Mouse (Mus musculus): Measurements from ENCODE around the gene Nup62. TPM values are rescaled to one million over a fixed set of nuclear protein-coding genes. Genes with fewer than 3 reads are reported as not detected.

The Nup62 gene
- polyA plus RNA-seq, 1 experiment from 2014 or later, result 33.4 TPM

GRCm38 (mm10) chr7:44810365-44810764 is 5.5 kb upstream of the Nup62 start:
- 76% methylated on average over 4 of the region's 4 CpGs for WGBS
- no peak for ATAC-seq (ENCODE audit: low FRiP score, low TSS enrichment)

GRCm38 (mm10) chr7:44810819-44811557 is 4.9 kb upstream of the Nup62 start:
- ATAC-seq (ENCODE audit: low FRiP score, low TSS enrichment), result no peak
- H3K9me3 ChIP-seq (ENCODE audit: control insufficient read depth, low read length), result no peaks in the 10 kb centered on the region
- H3K4me2 ChIP-seq (replicated peaks; ENCODE audit: low read depth), result no peak overlapping the region
- no peak overlapping the region for H3K4me3 ChIP-seq (ENCODE audit: low read depth, low read length)
- peak; percentile 10 for DNase-seq (ENCODE audit: low spot score)
- 0 out of 2 replicates have a peak, but pooled peaks cover 4% of the 10 kb centered on the region for H3K4me1 ChIP-seq (replicated peaks; ENCODE audit: control insufficient read depth, insufficient read depth)
- 87% methylated on average over 7 of the region's 7 CpGs for WGBS
- no peaks in the 10 kb centered on the region for H3K36me3 ChIP-seq (ENCODE audit: control insufficient read depth, insufficient read depth, low read length)
- H3K27me3 ChIP-seq (ENCODE audit: control insufficient read depth, insufficient read depth, low read length), result no peaks in the 10 kb centered on the region
- H3K9ac ChIP-seq (ENCODE audit: low read length), result no peak overlapping the region
- no peak overlapping the region for H3K27ac ChIP-seq (replicated peaks)
- TF ChIP-seq EP300 (optimal IDR thresholded peaks at IDR 0.05), result no peak
- TF ChIP-seq CTCF (IDR thresholded peaks at IDR 0.05; ENCODE audit: low read depth), result no peak

More at GRCm38 (mm10) chr7:44810365-44810764, 5.5 kb upstream of the Nup62 start:
- H3K27ac ChIP-seq (replicated peaks), result no peak overlapping the region
- H3K36me3 ChIP-seq (ENCODE audit: control insufficient read depth, insufficient read depth, low read length), result no peaks in the 10 kb centered on the region
- no peaks in the 10 kb centered on the region for H3K9me3 ChIP-seq (ENCODE audit: control insufficient read depth, low read length)
- TF ChIP-seq EP300 (optimal IDR thresholded peaks at IDR 0.05), result no peak
- TF ChIP-seq CTCF (IDR thresholded peaks at IDR 0.05; ENCODE audit: low read depth), result no peak
- H3K4me1 ChIP-seq (replicated peaks; ENCODE audit: control insufficient read depth, insufficient read depth), result 0 out of 2 replicates have a peak, but pooled peaks cover 4% of the 10 kb centered on the region
- no peak overlapping the region for H3K9ac ChIP-seq (ENCODE audit: low read length)
- H3K27me3 ChIP-seq (ENCODE audit: control insufficient read depth, insufficient read depth, low read length), result no peaks in the 10 kb centered on the region
- peak; percentile 4 for DNase-seq (ENCODE audit: low spot score)
- H3K4me3 ChIP-seq (ENCODE audit: low read depth, low read length), result no peak overlapping the region
- H3K4me2 ChIP-seq (replicated peaks; ENCODE audit: low read depth), result no peak overlapping the region

GRCm38 (mm10) chr7:44812651-44813325 is 3.1 kb upstream of the Nup62 start:
- Histone ChIP-seq H3K36me3 (ENCODE audit: control insufficient read depth, insufficient read depth, low read length) (no peaks in the 10 kb centered on the region), H3K4me1 (replicated peaks; ENCODE audit: control insufficient read depth, insufficient read depth) (peaks cover 11% of the 10 kb centered on the region), H3K4me2 (replicated peaks; ENCODE audit: low read depth) (no peak overlapping the region), H3K27me3 (ENCODE audit: control insufficient read depth, insufficient read depth, low read length) (no peaks in the 10 kb centered on the region), H3K9ac (ENCODE audit: low read length) (no peak overlapping the region), H3K27ac (replicated peaks) (no peak overlapping the region), H3K4me3 (ENCODE audit: low read depth, low read length) (no peak overlapping the region), H3K9me3 (ENCODE audit: control insufficient read depth, low read length) (no peaks in the 10 kb centered on the region)
- DNase-seq (ENCODE audit: low spot score) (peak; percentile 17), ATAC-seq (ENCODE audit: low FRiP score, low TSS enrichment) (no peak)
- 92% methylated on average over 20 of the region's 20 CpGs for WGBS
- TF ChIP-seq EP300 (optimal IDR thresholded peaks at IDR 0.05) (no peak), CTCF (IDR thresholded peaks at IDR 0.05; ENCODE audit: low read depth) (no peak)

- Histone ChIP-seq H3K36me3 (ENCODE audit: control insufficient read depth, insufficient read depth, low read length) (no peaks in the 10 kb centered on the region), H3K4me2 (replicated peaks; ENCODE audit: low read depth) (no peak overlapping the region), H3K9me3 (ENCODE audit: control insufficient read depth, low read length) (no peaks in the 10 kb centered on the region), H3K4me3 (ENCODE audit: low read depth, low read length) (no peak overlapping the region), H3K9ac (ENCODE audit: low read length) (no peak overlapping the region), H3K4me1 (replicated peaks; ENCODE audit: control insufficient read depth, insufficient read depth) (peaks cover 16% of the 10 kb centered on the region), H3K27me3 (ENCODE audit: control insufficient read depth, insufficient read depth, low read length) (no peaks in the 10 kb centered on the region), H3K27ac (replicated peaks) (no peak overlapping the region)
- WGBS, result 96% methylated on average over 3 of the region's 3 CpGs
- TF ChIP-seq EP300 (optimal IDR thresholded peaks at IDR 0.05), result no peak
- TF ChIP-seq CTCF (IDR thresholded peaks at IDR 0.05; ENCODE audit: low read depth), result no peak
- no peak for DNase-seq (ENCODE audit: low spot score)
- ATAC-seq (ENCODE audit: low FRiP score, low TSS enrichment), result no peak
Observed at GRCm38 (mm10) chr7:44813985-44814384, 1.9 kb upstream of the Nup62 start.

GRCm38 (mm10) chr7:44814423-44814822 is 1.5 kb upstream of the Nup62 start:
- no peak for ATAC-seq (ENCODE audit: low FRiP score, low TSS enrichment)
- H3K27me3 ChIP-seq (ENCODE audit: control insufficient read depth, insufficient read depth, low read length), result no peaks in the 10 kb centered on the region
- H3K9ac ChIP-seq (ENCODE audit: low read length), result no peak overlapping the region
- H3K4me3 ChIP-seq (ENCODE audit: low read depth, low read length), result no peak overlapping the region
- TF ChIP-seq CTCF (IDR thresholded peaks at IDR 0.05; ENCODE audit: low read depth) (no peak), EP300 (optimal IDR thresholded peaks at IDR 0.05) (no peak)
- DNase-seq (ENCODE audit: low spot score), result peak; percentile 11
- no peaks in the 10 kb centered on the region for H3K9me3 ChIP-seq (ENCODE audit: control insufficient read depth, low read length)
- peaks cover 16% of the 10 kb centered on the region for H3K4me1 ChIP-seq (replicated peaks; ENCODE audit: control insufficient read depth, insufficient read depth)
- 84% methylated on average over 4 of the region's 4 CpGs for WGBS
- H3K4me2 ChIP-seq (replicated peaks; ENCODE audit: low read depth), result no peak overlapping the region
- no peaks in the 10 kb centered on the region for H3K36me3 ChIP-seq (ENCODE audit: control insufficient read depth, insufficient read depth, low read length)
- no peak overlapping the region for H3K27ac ChIP-seq (replicated peaks)
